Comparison of ENCODE assay signal across 8 mouse cellular contexts in the genomic region with DNA sequence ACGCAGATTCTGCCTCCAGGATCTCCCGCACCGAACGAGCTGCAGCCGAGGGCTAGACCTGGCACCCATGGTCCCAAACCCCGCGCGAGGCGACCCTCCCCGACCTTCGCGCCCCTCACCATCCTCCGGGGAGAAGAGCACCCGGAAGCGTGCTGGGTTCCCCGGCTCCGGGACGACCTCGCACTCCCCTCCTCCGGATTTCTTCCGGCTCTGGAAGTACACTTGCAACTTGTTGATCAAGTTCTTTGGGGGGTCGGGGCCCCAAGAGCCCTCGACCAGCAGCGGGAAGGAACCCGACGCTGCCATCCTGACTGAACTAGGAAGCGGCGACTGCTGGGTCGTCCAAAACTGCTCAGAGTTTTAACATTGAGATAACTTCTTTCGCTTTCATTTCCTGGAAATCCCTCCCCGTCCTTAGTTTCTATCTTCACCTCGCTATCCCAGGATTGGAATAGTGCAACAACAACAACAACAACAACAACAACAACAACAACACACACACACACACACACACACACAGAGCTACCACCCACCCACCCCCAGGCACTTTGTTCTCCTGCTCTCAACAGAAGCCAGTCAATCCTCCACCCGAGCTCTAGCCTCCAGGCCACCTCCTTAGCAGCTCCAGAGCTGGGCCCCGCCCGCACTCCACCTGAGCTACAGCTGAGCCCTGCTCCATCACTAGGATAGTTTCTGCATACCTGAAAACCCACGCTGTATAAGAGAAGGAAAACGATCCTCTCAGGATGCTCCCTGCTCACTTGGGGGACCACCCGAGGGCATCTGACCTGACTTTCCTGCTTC. TPM values are rescaled to one million over a fixed set of nuclear protein-coding genes. Genes with fewer than 3 reads are reported as not detected.
DNase-seq lines count a peak whose midpoint lies in the region; ATAC-seq lines count a peak whose summit lies in the region.

A gene (minus strand): TSS at position 497 of the 804 bp plus-strand sequence.

- no peaks in the 10 kb centered on the region for H3K36me3 ChIP-seq in embryonic facial prominence, embryonic 12.5 days
- no peaks in the 10 kb centered on the region for H3K36me3 ChIP-seq in heart, embryonic 14.5 days (ENCODE audit: control insufficient read depth, insufficient read depth, low read length)
- no peaks in the 10 kb centered on the region for H3K36me3 ChIP-seq in kidney, embryonic 16.5 days (ENCODE audit: insufficient read depth, low read length)

- H3K4me1 ChIP-seq in embryonic facial prominence, embryonic 12.5 days = peaks cover 9% of the 10 kb centered on the region; the same call in 1 of the 2 replicates
- H3K4me1 ChIP-seq in heart, embryonic 14.5 days (ENCODE audit: control insufficient read depth in 2 of 2, insufficient read depth in 2 of 2, low read length in 2 of 2) = peaks cover 5 to 8% of the 10 kb centered on the region in 2 experiments
- peaks cover 6% of the 10 kb centered on the region; the same call in 1 of the 2 replicates for H3K4me1 ChIP-seq in kidney, embryonic 16.5 days (ENCODE audit: insufficient read depth, low read length)

- 2% methylated on average over 38 of the region's 38 CpGs for WGBS in embryonic facial prominence, embryonic 12.5 days
- 1% methylated on average over 38 of the region's 38 CpGs for WGBS in heart, embryonic 14.5 days
- WGBS in kidney, embryonic 16.5 days = 1% methylated on average over 35 of the region's 38 CpGs

- peaks cover 38% of the 10 kb centered on the region for H3K27me3 ChIP-seq in embryonic facial prominence, embryonic 12.5 days
- H3K27me3 ChIP-seq in heart, embryonic 14.5 days (ENCODE audit: control insufficient read depth, insufficient read depth, low read length) = peaks cover 20% of the 10 kb centered on the region
- H3K27me3 ChIP-seq in kidney, embryonic 16.5 days (ENCODE audit: insufficient read depth, low read length) = peaks cover 15% of the 10 kb centered on the region; the same call in 1 of the 2 replicates

- no peaks in the 10 kb centered on the region for H3K9me3 ChIP-seq in embryonic facial prominence, embryonic 12.5 days
- no peaks in the 10 kb centered on the region for H3K9me3 ChIP-seq in heart, embryonic 14.5 days (ENCODE audit: control insufficient read depth, low read length)
- H3K9me3 ChIP-seq in kidney, embryonic 16.5 days (ENCODE audit: low read length) = no peaks in the 10 kb centered on the region

- DNase-seq in A20 (ENCODE audit: low read depth, low spot score) = peak; percentile 78
- peak; percentile 13 for DNase-seq in MN1 (ENCODE audit: low spot score)
- peak; percentile 55 for DNase-seq in lung, postnatal 25 days (ENCODE audit: low spot score)
- peak; percentile 47 for DNase-seq in retina, postnatal 1 day
- DNase-seq in frontal cortex, postnatal 10 days (ENCODE audit: low spot score in 2 of 2) = no peak

- H3K9ac ChIP-seq in embryonic facial prominence, embryonic 12.5 days = peak within 1 kb of the TSS; percentile 62
- peak within 1 kb of the TSS; percentile 84 for H3K9ac ChIP-seq in heart, embryonic 14.5 days (ENCODE audit: low read length)
- peak within 1 kb of the TSS; percentile 70 for H3K9ac ChIP-seq in kidney, embryonic 16.5 days (replicated peaks; ENCODE audit: low read length)

- H3K4me3 ChIP-seq in embryonic facial prominence, embryonic 12.5 days = peak within 1 kb of the TSS; percentile 60
- peak within 1 kb of the TSS; percentile 80 to 85 for H3K4me3 ChIP-seq in heart, embryonic 14.5 days (ENCODE audit: control insufficient read depth in 1 of 2, insufficient read depth in 1 of 2, low read depth in 1 of 2, low read length in 2 of 2)
- H3K4me3 ChIP-seq in kidney, embryonic 16.5 days (ENCODE audit: low read length) = peak within 1 kb of the TSS; percentile 68

- no peak within 1 kb of the TSS for H3K27ac ChIP-seq in embryonic facial prominence, embryonic 12.5 days
- no peak within 1 kb of the TSS for H3K27ac ChIP-seq in heart, embryonic 14.5 days (replicated peaks in 1 of 2; ENCODE audit: control insufficient read depth in 1 of 2, insufficient read depth in 1 of 2, low read depth in 2 of 2, low read length in 2 of 2)
- no peak within 1 kb of the TSS for H3K27ac ChIP-seq in kidney, embryonic 16.5 days (ENCODE audit: low read length)

- 0 out of 2 replicates have a peak, but pooled peaks have one; percentile 41 for ATAC-seq in embryonic facial prominence, embryonic 12.5 days (ENCODE audit: insufficient number of reproducible peaks, insufficient read depth, low FRiP score, low TSS enrichment)
- ATAC-seq in heart, embryonic 14.5 days (ENCODE audit: insufficient number of reproducible peaks, insufficient read depth, low FRiP score, low read depth) = peak; percentile 46; the same call in 1 of the 2 replicates
- ATAC-seq in kidney, embryonic 16.5 days (ENCODE audit: low FRiP score, low TSS enrichment) = peak; percentile 55; the same call in 1 of the 2 replicates

- H3K4me2 ChIP-seq in embryonic facial prominence, embryonic 12.5 days (replicated peaks) = peak within 1 kb of the TSS; percentile 95
- peak within 1 kb of the TSS; percentile 95 for H3K4me2 ChIP-seq in heart, embryonic 14.5 days (ENCODE audit: low read length)
- H3K4me2 ChIP-seq in kidney, embryonic 16.5 days (replicated peaks; ENCODE audit: low read depth, low read length) = peak within 1 kb of the TSS; percentile 79

RNA-seq across cellular contexts. Expression of the gene that starts here (rescaled TPM):
- polyA plus RNA-seq in embryonic facial prominence, embryonic 12.5 days (2016; fragmentation: Nextera tagmentation; extraction: Ambion mirVana) = 0.50 and 0.87 TPM in 2 replicates
- 1.1 and 1.3 TPM in 2 replicates for polyA plus RNA-seq in heart, embryonic 14.5 days (2014; fragmentation: Nextera tagmentation; extraction: Ambion mirVana)
- polyA plus RNA-seq in kidney, embryonic 16.5 days (2015; fragmentation: Nextera tagmentation; extraction: Ambion mirVana) = 1.3 and 1.4 TPM in 2 replicates

Comparison
In these comparisons a context has a peak if more than half of its experiments do, and no peak if none do; other contexts are left out.
1. Peak in ATAC-seq, H3K4me3 ChIP-seq, H3K9ac ChIP-seq and H3K4me2 ChIP-seq in embryonic facial prominence, embryonic 12.5 days; RNA of the gene not detected or under 1 TPM.
2. DNase-seq: peak in A20 (single experiment), MN1 (single experiment), lung, postnatal 25 days (single experiment) and retina, postnatal 1 day (single experiment); none in frontal cortex, postnatal 10 days (0 of 2).
3. Peak in every context shown above with its lines, with median percentiles within 50 percentile points of each other: ATAC-seq, H3K4me2 ChIP-seq, H3K4me3 ChIP-seq and H3K9ac ChIP-seq.